Mouse (Mus musculus) limb, embryonic 12.5 days (tissue): ENCODE measurements around the gene Qk. TPM values are rescaled to one million over a fixed set of nuclear protein-coding genes. Genes with fewer than 3 reads are reported as not detected.

ENCODE experiments used
- ATAC-seq: fragments of 200-750 bp; cut with Nextera tagmentation; 2 replicates; pipeline ENCODE4 v1.8.0; 2017; ENCODE audit warnings: low read depth, moderate TSS enrichment; ENCODE audit not compliant: insufficient number of reproducible peaks, insufficient read depth, low FRiP score, low TSS enrichment
- H3K27ac ChIP-seq: fragments of 300-500 bp; sonication (generic); 2 replicates; pipeline ENCODE4 v1.5.1; 2016; ENCODE audit warnings: mild to moderate bottlenecking, moderate library complexity
- H3K27me3 ChIP-seq: fragments of 300-500 bp; sonication (generic); 2 replicates; pipeline ENCODE4 v1.6.1; 2016; ENCODE audit warnings: mild to moderate bottlenecking, moderate library complexity
- H3K36me3 ChIP-seq: fragments of 300-500 bp; sonication (generic); 2 replicates; pipeline ENCODE4 v1.6.1; 2016; ENCODE audit warnings: mild to moderate bottlenecking, moderate library complexity
- H3K4me1 ChIP-seq: fragments of 300-500 bp; sonication (generic); replicated peaks from 2 replicates; pipeline ENCODE4 v1.6.1; 2016
- H3K4me2 ChIP-seq: fragments of 300-500 bp; sonication (generic); 2 replicates; pipeline ENCODE4 v1.6.1; 2016; ENCODE audit warnings: mild to moderate bottlenecking, moderate library complexity
- H3K4me3 ChIP-seq: fragments of 300-500 bp; sonication (generic); replicated peaks from 2 replicates; pipeline ENCODE4 v1.5.1; 2016; ENCODE audit warnings: mild to moderate bottlenecking
- H3K9ac ChIP-seq: fragments of 300-500 bp; sonication (generic); replicated peaks from 2 replicates; pipeline ENCODE4 v1.6.1; 2016; ENCODE audit warnings: mild to moderate bottlenecking, moderate library complexity
- H3K9me3 ChIP-seq: fragments of 300-500 bp; sonication (generic); 2 replicates; pipeline ENCODE4 v1.6.1; 2016; ENCODE audit warnings: mild to moderate bottlenecking, moderate library complexity
- WGBS: fragments of 180-500 bp; shearing (Covaris S2); methylation state at CpG from one replicate; pipeline ENCODE4 v1.1.7; 2016; 5-methylcytosine and 5-hydroxymethylcytosine counted together
- polyA plus RNA-seq: library from polyadenylated mRNA; unstranded; fragments of >200 nt; fragmentation: Nextera tagmentation; extraction: Ambion mirVana; gene quantifications from 2 replicates; pipeline ENCODE4 v1.2.1, GENCODE M21; 2016

The Qk gene
- polyA plus RNA-seq, 1 experiment from 2014 or later = 27.8 TPM

DNA sequence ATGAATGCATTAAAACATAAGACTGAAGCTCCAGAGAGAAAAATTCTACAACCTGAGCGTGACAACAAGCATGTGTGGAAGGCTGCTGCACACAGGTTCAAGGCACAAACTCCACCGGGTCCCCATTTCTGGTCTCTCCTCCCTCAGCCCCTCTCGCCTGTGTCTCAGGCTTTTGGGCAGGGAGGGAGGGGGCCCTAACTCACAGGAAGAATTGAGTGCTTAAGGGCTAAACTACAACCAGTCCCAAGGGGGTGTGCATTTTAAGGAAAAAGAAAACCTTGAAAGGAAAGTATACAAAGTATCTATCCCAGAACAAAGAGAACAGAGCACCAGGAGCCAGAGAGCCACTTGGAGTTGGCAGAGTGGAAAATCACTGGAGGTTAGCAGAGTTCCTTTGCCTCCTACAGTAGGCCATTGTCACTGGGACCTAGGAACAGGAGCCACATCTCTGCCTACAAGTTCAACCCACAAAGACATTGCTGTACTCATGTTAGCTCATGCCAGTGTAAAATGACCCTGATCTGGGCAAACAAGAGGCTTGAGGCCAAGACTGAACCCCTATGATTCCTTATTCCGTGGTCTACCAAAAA lies 132.1 kb downstream of the Qk start:
- WGBS = 78% methylated on average over 4 of the region's 4 CpGs
- no peak overlapping the region for H3K4me3 ChIP-seq
- no peaks in the 10 kb centered on the region for H3K36me3 ChIP-seq
- no peak overlapping the region for H3K27ac ChIP-seq
- no peak overlapping the region for H3K9ac ChIP-seq
- no peak for ATAC-seq
- no peaks in the 10 kb centered on the region; the same call in 1 of the 2 replicates for H3K9me3 ChIP-seq
- H3K4me2 ChIP-seq = no peak overlapping the region
- no peaks in the 10 kb centered on the region for H3K27me3 ChIP-seq
- H3K4me1 ChIP-seq = no peaks in the 10 kb centered on the region

DNA sequence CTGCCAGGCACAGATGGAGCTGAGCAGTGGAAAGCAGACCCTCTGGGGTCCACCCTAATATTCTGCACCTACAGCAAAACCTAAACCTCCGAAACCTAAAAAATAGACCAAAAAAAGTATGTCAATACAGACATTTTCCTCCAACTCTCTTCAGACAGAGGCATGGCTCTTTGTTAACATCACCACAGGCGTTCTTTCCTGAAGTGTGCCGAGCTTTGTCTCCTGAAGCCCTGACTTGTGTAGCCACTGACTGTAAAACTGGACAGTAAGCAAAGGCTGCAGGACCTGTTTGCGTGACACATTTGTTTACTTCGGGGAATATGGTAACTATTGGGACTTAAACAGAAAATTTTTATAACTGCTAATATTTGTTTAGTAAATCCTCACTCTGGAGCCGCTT lies 137.9 kb downstream of the Qk start:
- no peak overlapping the region for H3K4me2 ChIP-seq
- no peak overlapping the region for H3K27ac ChIP-seq
- H3K9ac ChIP-seq = no peak overlapping the region
- 85% methylated on average over 6 of the region's 6 CpGs for WGBS
- H3K9me3 ChIP-seq = no peaks in the 10 kb centered on the region
- no peaks in the 10 kb centered on the region for H3K27me3 ChIP-seq
- no peaks in the 10 kb centered on the region for H3K36me3 ChIP-seq
- ATAC-seq = no peak
- no peak overlapping the region for H3K4me3 ChIP-seq
- H3K4me1 ChIP-seq = no peaks in the 10 kb centered on the region

DNA sequence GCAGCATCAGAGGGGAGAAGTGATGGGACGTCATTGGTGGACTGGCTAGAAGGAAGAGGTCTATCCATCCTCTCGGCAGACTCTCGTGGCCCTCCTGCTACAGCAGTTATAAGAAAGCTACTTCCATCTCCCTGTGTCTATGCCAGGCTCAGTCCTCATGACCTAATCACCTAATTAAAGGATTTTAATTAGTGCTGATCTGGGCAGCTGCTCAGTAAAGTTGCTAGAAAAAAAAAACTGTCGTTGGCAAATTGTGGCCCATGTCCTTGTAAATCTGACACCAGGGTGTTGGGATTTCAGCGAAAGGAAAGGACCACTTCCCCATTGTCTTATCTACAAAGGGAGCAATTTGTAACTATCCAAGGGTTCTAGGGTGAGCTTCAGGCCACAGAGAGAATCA lies 142.6 kb downstream of the Qk start:
- Histone ChIP-seq H3K4me2 (no peak overlapping the region), H3K27ac (no peak overlapping the region), H3K36me3 (no peaks in the 10 kb centered on the region), H3K9ac (no peak overlapping the region), H3K9me3 (no peaks in the 10 kb centered on the region), H3K4me3 (no peak overlapping the region), H3K4me1 (no peaks in the 10 kb centered on the region), H3K27me3 (no peaks in the 10 kb centered on the region)
- ATAC-seq = no peak
- 21% methylated on average over 5 of the region's 5 CpGs for WGBS

DNA sequence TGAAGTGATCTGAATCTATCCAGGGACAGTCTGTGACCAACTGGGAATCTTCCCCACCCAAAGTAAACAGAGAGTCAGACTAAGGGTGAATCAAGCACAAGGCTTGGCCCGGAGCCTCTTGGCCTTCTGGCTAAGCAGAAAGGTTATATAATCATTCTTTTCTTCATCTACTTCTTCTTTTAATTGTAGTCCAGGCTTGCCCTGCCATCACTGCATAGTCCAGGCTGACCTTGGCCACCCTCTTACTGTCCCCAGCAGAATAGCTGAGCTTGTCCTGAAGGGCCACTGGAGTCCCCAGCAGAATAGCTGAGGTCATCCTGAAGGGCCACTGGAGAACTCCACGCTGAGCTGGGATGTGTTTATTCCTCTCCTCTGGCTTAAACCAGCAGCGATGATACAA lies 158.4 kb downstream of the Qk start:
- Histone ChIP-seq H3K9me3 (no peaks in the 10 kb centered on the region), H3K27ac (no peak overlapping the region), H3K36me3 (no peaks in the 10 kb centered on the region), H3K4me2 (no peak overlapping the region), H3K9ac (no peak overlapping the region), H3K27me3 (no peaks in the 10 kb centered on the region), H3K4me1 (no peaks in the 10 kb centered on the region), H3K4me3 (no peak overlapping the region)
- WGBS = 90% methylated on average over 3 of the region's 3 CpGs
- ATAC-seq = no peak

DNA sequence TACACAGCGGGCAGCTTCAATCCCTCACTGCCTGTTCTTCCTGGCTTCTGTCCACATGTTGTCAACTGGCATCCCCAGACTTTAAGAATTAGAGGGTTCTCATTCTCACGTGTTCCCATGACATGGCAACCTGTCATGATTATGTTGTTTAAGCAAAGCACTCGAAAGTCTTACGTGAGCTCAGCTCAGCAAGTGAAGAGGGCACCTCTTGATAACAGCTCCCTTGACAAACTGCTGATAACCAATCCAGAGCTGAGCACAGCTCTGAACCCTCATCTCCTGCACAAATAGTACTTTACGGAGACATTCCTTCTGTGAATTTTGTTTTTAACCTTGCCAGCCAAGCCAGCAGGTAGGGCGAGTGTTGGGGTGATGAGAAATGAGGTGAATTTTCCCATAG lies 159.2 kb downstream of the Qk start:
- no peaks in the 10 kb centered on the region for H3K27me3 ChIP-seq
- H3K4me2 ChIP-seq = no peak overlapping the region
- no peak overlapping the region for H3K27ac ChIP-seq
- H3K9me3 ChIP-seq = peaks cover 5% of the 10 kb centered on the region; the same call in 1 of the 2 replicates
- no peaks in the 10 kb centered on the region for H3K36me3 ChIP-seq
- ATAC-seq = no peak
- H3K4me3 ChIP-seq = no peak overlapping the region
- H3K9ac ChIP-seq = no peak overlapping the region
- H3K4me1 ChIP-seq = no peaks in the 10 kb centered on the region
- 91% methylated on average over 6 of the region's 6 CpGs for WGBS

DNA sequence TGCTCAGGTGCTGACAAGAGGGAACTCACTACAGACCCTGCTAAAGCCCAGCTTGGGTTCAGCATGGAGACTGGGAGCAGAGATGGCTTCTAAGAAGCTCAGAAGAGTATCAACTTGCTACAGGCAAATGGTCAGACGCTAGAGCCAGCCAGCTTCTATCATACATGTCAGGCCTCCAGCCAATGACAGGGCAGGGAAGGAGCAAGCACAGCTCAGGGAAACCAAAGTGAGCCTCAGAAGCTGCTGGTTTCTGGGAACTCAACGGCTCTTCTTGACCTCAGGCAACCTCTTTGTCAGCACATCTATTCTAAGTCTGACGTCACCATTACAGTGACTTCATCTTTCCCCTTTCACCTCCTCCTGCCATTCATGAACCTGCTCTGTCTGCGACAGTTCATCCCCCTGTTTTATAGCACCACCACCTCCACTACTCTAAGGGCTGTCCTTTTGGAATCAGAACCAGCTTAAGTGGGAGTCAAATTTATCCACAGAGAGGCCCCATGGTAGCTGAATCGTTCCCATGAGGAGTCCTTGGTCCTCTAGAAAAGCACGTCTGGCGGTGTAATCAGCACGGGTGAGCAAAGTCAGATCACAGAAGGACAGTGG lies 166.7 kb downstream of the Qk start:
- Histone ChIP-seq H3K27me3 (no peaks in the 10 kb centered on the region), H3K36me3 (no peaks in the 10 kb centered on the region), H3K4me1 (no peaks in the 10 kb centered on the region), H3K9ac (no peak overlapping the region), H3K27ac (no peak overlapping the region), H3K9me3 (peaks cover 5% of the 10 kb centered on the region; the same call in 1 of the 2 replicates), H3K4me3 (no peak overlapping the region), H3K4me2 (no peak overlapping the region)
- WGBS = 72% methylated on average over 8 of the region's 8 CpGs
- no peak for ATAC-seq
